Mouse (Mus musculus): ENCODE data around the gene Abcd2. TPM values are rescaled to one million over a fixed set of nuclear protein-coding genes. Genes with fewer than 3 reads are reported as not detected.

Abcd2 gene
- polyA plus RNA-seq, 1 experiment from 2014 or later = 1.8 TPM

GRCm38 (mm10) chr15:91186358-91186757 lies 5.2 kb downstream of the Abcd2 start:
- Histone ChIP-seq H3K36me3 (no peaks in the 10 kb centered on the region), H3K9ac (no peak overlapping the region), H3K27ac (no peak overlapping the region), H3K27me3 (replicated peaks) (no peaks in the 10 kb centered on the region), H3K4me3 (replicated peaks) (no peak overlapping the region), H3K4me1 (replicated peaks) (peaks cover 6% of the 10 kb centered on the region; the same call in 1 of the 2 replicates), H3K4me2 (replicated peaks) (no peak overlapping the region), H3K9me3 (no peaks in the 10 kb centered on the region)
- no peak for ATAC-seq
- WGBS = 82% methylated on average over 6 of the region's 6 CpGs

DNA sequence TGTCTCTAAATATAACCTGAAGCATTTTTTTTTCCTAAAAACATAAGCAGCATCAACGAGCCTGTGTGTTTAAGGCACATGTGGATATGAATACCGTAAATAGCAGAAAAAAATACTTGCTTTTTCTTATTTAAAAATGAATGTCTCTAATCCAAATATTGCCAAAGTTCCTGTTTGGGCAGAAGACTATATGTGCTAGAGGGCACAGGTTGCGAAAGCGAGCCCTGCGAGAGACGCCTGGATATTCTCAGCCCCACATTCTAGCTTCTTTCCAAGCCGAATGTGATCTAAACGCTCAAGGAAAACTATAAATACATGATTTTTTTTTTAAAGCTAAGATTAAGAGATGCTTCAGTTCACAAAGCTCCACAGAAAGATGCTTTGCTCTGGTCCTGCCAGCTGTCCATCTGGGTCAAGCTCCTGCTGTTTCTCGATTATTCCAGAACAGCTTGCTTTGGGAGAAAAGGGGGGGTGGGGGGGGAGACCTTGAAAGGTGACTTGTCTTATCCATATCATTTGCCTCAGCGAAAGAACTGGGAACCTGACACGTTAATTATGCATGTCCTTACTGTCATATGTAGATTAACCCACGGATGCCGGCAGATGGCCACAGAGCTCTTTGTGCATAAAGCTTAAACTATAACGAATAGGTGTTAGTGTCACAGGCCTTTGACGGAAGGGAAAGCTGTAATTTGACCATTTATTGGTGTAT lies 11.5 kb downstream of the Abcd2 start:
- H3K36me3 ChIP-seq = no peaks in the 10 kb centered on the region
- H3K4me1 ChIP-seq (replicated peaks) = no peaks in the 10 kb centered on the region
- no peak overlapping the region for H3K27ac ChIP-seq
- no peak overlapping the region for H3K4me3 ChIP-seq (replicated peaks)
- H3K9ac ChIP-seq = no peak overlapping the region
- no peaks in the 10 kb centered on the region for H3K27me3 ChIP-seq (replicated peaks)
- WGBS = 66% methylated on average over 15 of the region's 15 CpGs
- no peaks in the 10 kb centered on the region for H3K9me3 ChIP-seq
- no peak for ATAC-seq
- H3K4me2 ChIP-seq (replicated peaks) = no peak overlapping the region

- Histone ChIP-seq H3K9ac (no peak overlapping the region), H3K4me2 (replicated peaks) (no peak overlapping the region), H3K4me1 (replicated peaks) (no peaks in the 10 kb centered on the region), H3K27me3 (replicated peaks) (no peaks in the 10 kb centered on the region), H3K9me3 (no peaks in the 10 kb centered on the region), H3K27ac (no peak overlapping the region), H3K4me3 (replicated peaks) (no peak overlapping the region), H3K36me3 (no peaks in the 10 kb centered on the region)
- WGBS = 49% methylated on average over 9 of the region's 9 CpGs
- no peak for ATAC-seq
Measured at GRCm38 (mm10) chr15:91178656-91179314, 12.8 kb downstream of the Abcd2 start.

- WGBS = 60% methylated on average over 4 of the region's 4 CpGs
- H3K27ac ChIP-seq = no peak overlapping the region
Measured at GRCm38 (mm10) chr15:91172193-91172592, 19.4 kb downstream of the Abcd2 start.

DNA sequence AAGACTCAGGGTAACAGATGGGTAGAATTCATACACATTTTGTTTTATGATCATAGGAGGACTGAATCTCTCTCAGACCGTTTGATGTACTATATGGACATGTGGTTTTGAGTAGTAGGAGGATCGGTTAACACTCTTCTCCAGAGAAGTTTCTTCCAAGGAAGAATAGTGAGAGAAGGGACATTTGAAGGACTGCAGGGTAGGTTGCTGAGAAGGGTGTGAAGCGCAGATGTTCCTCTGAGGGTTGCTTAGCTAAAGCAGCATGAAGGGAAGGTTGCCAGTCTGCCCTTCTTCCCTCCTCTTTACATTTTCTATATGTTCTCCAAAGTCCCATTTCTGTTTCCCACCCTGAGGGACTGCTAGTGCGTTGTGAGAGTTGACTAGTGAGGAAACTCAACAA lies 20.3 kb downstream of the Abcd2 start:
- Histone ChIP-seq H3K27me3 (replicated peaks) (no peaks in the 10 kb centered on the region), H3K36me3 (no peaks in the 10 kb centered on the region), H3K4me3 (replicated peaks) (no peak overlapping the region), H3K9ac (no peak overlapping the region), H3K4me2 (replicated peaks) (no peak overlapping the region), H3K4me1 (replicated peaks) (no peaks in the 10 kb centered on the region), H3K27ac (no peak overlapping the region), H3K9me3 (no peaks in the 10 kb centered on the region)
- ATAC-seq = no peak
- WGBS = 72% methylated on average over 4 of the region's 4 CpGs

More at GRCm38 (mm10) chr15:91172193-91172592, 19.4 kb downstream of the Abcd2 start:
- no peaks in the 10 kb centered on the region for H3K9me3 ChIP-seq
- ATAC-seq = no peak
- H3K4me3 ChIP-seq (replicated peaks) = no peak overlapping the region
- no peaks in the 10 kb centered on the region for H3K36me3 ChIP-seq
- H3K4me1 ChIP-seq (replicated peaks) = no peaks in the 10 kb centered on the region
- H3K4me2 ChIP-seq (replicated peaks) = no peak overlapping the region
- no peaks in the 10 kb centered on the region for H3K27me3 ChIP-seq (replicated peaks)
- H3K9ac ChIP-seq = no peak overlapping the region

DNA sequence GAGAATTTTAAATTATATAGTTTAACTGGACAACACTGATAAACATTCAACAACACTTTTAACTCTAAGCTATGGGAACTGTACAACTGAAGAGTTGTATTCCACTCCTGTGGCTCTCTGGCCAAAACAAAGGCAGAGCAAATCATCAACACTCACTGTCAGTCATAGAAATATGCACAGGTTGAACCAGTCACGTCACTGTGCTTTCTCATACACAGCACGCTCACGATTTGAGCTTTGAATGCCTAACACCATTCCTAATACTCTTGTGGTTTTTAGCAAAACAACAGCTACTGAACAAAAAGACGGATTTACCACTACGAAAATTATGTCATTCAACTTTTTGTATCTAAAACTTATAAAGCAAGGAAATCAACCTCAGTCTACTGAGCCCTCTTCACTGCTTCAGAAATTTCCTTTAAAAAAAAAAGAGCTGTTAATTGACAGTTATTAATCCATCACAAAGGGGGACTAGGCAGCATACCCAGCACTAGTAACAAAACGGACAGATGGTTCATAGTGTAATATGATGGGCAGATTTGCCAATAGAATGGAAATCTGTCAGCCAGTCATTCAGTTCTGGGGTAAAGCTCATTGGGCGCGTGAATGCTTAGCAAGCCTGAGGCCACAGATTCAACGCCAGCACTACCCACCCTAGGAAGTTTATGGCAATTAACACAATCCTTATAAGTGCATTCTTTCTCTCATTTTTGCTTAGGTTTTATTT lies 20.8 kb downstream of the Abcd2 start:
- Histone ChIP-seq H3K9ac (no peak overlapping the region), H3K27ac (no peak overlapping the region), H3K27me3 (replicated peaks) (no peaks in the 10 kb centered on the region), H3K36me3 (no peaks in the 10 kb centered on the region), H3K4me1 (replicated peaks) (no peaks in the 10 kb centered on the region), H3K4me2 (replicated peaks) (no peak overlapping the region), H3K9me3 (no peaks in the 10 kb centered on the region), H3K4me3 (replicated peaks) (no peak overlapping the region)
- 82% methylated on average over 9 of the region's 9 CpGs for WGBS
- no peak for ATAC-seq

GRCm38 (mm10) chr15:91167850-91168562 lies 23.6 kb downstream of the Abcd2 start:
- no peaks in the 10 kb centered on the region for H3K27me3 ChIP-seq (replicated peaks)
- no peak overlapping the region for H3K4me3 ChIP-seq (replicated peaks)
- 82% methylated on average over 13 of the region's 13 CpGs for WGBS
- H3K4me2 ChIP-seq (replicated peaks) = no peak overlapping the region
- H3K9ac ChIP-seq = no peak overlapping the region
- H3K36me3 ChIP-seq = no peaks in the 10 kb centered on the region
- ATAC-seq = no peak
- no peak overlapping the region for H3K27ac ChIP-seq
- H3K4me1 ChIP-seq (replicated peaks) = no peaks in the 10 kb centered on the region
- H3K9me3 ChIP-seq = no peaks in the 10 kb centered on the region

DNA sequence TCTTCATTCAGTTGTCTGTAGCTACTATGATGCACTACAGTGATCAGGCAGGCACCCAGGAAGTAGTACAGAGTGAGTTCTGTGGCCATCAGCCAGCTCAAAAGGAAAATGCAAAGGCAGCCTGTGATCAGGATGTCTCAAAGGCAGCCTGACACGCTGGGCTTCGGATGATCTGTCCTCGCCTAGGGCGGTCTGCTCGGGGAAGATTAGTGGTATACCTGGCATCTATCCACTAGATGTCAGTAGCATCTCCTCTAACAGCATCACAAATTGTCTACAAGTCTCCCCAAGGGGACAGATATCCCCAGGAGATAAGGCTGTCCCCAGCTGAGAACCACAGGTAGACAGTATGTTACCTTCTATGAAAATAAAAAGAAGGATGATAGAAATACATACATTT lies 26.6 kb downstream of the Abcd2 start:
- H3K4me3 ChIP-seq (replicated peaks) = no peak overlapping the region
- H3K4me2 ChIP-seq (replicated peaks) = no peak overlapping the region
- H3K27ac ChIP-seq = no peak overlapping the region
- H3K27me3 ChIP-seq (replicated peaks) = no peaks in the 10 kb centered on the region
- 8% methylated on average over 5 of the region's 5 CpGs for WGBS
- no peak for ATAC-seq
- H3K36me3 ChIP-seq = no peaks in the 10 kb centered on the region
- H3K9ac ChIP-seq = no peak overlapping the region
- H3K4me1 ChIP-seq (replicated peaks) = no peaks in the 10 kb centered on the region
- H3K9me3 ChIP-seq = no peaks in the 10 kb centered on the region

DNA sequence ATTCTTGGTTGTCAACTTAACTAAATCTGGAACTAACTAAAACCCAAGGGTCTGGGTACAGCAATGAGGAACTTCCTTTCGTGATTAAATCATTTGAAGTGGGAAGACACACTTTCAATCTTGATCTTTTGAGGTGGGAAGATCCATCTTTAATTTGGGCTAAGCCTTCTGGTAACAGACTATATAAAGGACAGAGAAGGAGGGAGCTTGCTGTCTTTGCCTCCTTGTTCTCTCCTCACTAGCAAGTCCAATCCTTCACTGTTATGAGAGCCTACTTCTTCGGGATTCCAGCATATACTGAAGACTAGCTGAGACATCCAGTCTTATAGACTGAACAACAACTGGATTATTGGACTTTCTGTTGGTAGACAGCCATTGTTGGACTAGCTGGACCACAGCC lies 28.1 kb downstream of the Abcd2 start:
- whole genome bisulfite sequencing = 83% methylated on average over 2 of the region's 2 CpGs
- no peak for ATAC-seq
- no peak overlapping the region for H3K27ac ChIP-seq

GRCm38 (mm10) chr15:91161153-91161552 lies 30.4 kb downstream of the Abcd2 start:
- Histone ChIP-seq H3K4me3 (replicated peaks) (no peak overlapping the region), H3K27me3 (replicated peaks) (no peaks in the 10 kb centered on the region), H3K27ac (no peak overlapping the region), H3K9me3 (no peaks in the 10 kb centered on the region), H3K36me3 (no peaks in the 10 kb centered on the region), H3K4me2 (replicated peaks) (no peak overlapping the region), H3K9ac (no peak overlapping the region), H3K4me1 (replicated peaks) (no peaks in the 10 kb centered on the region)
- WGBS = 88% methylated on average over 5 of the region's 5 CpGs
- ATAC-seq = no peak

More for the DNA sequence above, 28.1 kb downstream of the Abcd2 start:
- Histone ChIP-seq H3K9me3 (no peaks in the 10 kb centered on the region), H3K4me1 (replicated peaks) (no peaks in the 10 kb centered on the region), H3K4me3 (replicated peaks) (no peak overlapping the region), H3K27me3 (replicated peaks) (no peaks in the 10 kb centered on the region), H3K4me2 (replicated peaks) (no peak overlapping the region), H3K9ac (no peak overlapping the region), H3K36me3 (no peaks in the 10 kb centered on the region)

DNA sequence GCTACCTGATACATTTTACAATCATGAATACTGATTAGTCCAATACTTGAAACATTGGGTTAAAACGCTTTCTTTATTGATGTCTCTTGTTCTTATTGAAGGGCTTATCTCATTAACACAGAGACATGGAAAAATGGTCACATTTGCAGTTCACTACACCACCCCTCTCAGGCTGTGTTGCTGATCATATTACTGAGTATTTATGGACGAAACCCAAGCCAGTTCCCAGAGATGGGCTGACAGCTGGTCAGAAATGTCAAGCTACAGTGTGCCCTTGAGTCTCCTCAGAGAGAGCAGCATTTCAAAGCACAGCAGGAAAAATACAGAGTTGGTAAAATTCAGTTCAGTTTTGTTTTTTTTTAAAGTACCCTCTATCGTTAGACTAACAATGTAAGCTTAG lies 38.3 kb downstream of the Abcd2 start:
- H3K9me3 ChIP-seq = no peaks in the 10 kb centered on the region
- no peak for ATAC-seq
- H3K4me1 ChIP-seq (replicated peaks) = no peaks in the 10 kb centered on the region
- no peaks in the 10 kb centered on the region for H3K27me3 ChIP-seq (replicated peaks)
- no peak overlapping the region for H3K4me3 ChIP-seq (replicated peaks)
- H3K4me2 ChIP-seq (replicated peaks) = no peak overlapping the region
- no peaks in the 10 kb centered on the region for H3K36me3 ChIP-seq
- H3K27ac ChIP-seq = no peak overlapping the region
- no peak overlapping the region for H3K9ac ChIP-seq
- 75% methylated on average over 3 of the region's 3 CpGs for WGBS

DNA sequence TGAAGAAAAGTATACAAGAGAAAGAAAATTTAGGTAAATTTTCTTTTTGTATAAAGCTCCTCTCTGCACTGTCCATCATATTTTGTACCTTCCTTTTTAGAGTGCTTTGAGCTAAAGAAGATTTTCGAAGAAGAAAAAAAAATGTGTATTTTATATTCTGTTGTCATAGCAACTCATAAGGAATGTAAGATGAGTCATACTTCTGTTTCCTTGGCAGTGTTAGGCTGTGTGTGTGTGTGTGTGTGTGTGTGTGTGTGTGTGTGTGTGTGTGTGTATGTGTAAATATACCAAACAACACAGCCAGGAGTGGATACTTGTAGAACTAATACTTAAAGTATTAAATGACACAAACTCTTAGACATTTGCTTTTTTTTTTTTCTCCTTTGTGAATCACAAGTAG lies 39.0 kb downstream of the Abcd2 start:
- 31% methylated on average over 1 of the region's 1 CpGs for WGBS
- H3K27ac ChIP-seq = no peak overlapping the region
- ATAC-seq = no peak
- H3K36me3 ChIP-seq = no peaks in the 10 kb centered on the region
- no peaks in the 10 kb centered on the region for H3K9me3 ChIP-seq
- H3K27me3 ChIP-seq (replicated peaks) = no peaks in the 10 kb centered on the region
- no peak overlapping the region for H3K4me2 ChIP-seq (replicated peaks)
- no peaks in the 10 kb centered on the region for H3K4me1 ChIP-seq (replicated peaks)
- H3K9ac ChIP-seq = no peak overlapping the region
- H3K4me3 ChIP-seq (replicated peaks) = no peak overlapping the region

Measured in intestine, embryonic 15.5 days (tissue).